Mouse (Mus musculus): ENCODE measurements around the gene Zfp128.
"Not testable (repeated sequence)": the region's sequence is repeated elsewhere in the genome, so short reads cannot be mapped to it uniquely, and the experiment has no call there.

Gene Zfp128

DNA sequence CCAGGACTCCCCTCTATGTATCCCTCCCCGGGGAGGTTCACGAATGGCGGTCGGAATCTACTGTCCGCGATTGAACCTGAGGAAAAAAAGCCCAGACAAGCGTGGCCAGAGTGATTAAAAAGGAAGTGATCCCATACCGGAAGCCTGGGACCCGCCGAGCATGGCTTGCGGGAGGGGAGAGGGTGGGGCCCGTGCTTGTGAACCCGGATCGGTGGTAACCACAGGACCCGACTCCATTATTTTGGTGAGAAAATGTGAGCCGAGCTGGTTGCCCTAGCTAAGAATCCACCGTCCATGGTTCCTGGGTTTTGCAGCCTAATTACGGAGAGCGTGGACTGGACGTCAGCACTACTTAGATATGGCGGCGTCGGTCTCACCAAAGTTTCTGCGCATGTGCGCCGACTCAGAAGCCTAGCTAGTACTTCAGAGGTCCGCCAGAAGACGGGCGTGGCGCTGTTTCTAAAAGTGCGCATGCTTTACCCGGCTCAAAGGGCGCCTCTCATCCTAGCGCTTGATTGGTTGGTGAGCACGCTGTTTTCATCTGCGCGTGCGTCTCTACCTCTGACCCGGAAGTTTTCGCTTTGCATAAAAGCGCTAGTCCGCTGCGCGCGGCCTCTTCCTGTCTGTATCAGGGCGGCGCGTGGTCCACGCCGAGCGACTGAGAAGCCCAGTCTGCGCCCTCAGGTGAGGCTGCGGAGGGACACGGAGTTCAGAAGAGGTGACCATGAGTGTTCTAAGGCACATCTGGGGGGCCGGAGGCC is 40.9 kb downstream of the Zfp128 start, which contains the start of gene Rps5:
Rps5 (plus strand) TSS at position 586 of the 761 bp plus-strand sequence.
- DNase-seq (ENCODE audit: low read depth, low spot score), result peak; percentile 98

DNA sequence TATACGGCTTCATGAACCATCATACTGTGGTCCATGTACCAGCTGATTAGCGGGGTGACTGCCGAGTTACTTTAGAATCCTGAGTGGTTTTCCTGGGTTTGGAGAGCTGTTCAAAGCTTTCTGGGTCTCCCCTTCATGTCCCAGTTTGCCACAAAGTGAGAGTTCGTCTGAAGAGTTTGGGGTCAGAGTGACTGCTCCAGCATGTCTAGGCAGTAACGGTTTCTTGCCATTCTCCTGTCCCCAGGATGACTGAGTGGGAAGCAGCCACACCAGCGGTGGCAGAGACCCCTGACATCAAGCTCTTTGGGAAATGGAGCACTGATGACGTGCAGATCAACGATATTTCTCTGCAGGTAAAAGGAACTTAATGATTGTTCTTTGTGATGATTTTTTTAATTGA is 41.8 kb downstream of the Zfp128 start:
- no peak for DNase-seq (ENCODE audit: low read depth, low spot score)

DNA sequence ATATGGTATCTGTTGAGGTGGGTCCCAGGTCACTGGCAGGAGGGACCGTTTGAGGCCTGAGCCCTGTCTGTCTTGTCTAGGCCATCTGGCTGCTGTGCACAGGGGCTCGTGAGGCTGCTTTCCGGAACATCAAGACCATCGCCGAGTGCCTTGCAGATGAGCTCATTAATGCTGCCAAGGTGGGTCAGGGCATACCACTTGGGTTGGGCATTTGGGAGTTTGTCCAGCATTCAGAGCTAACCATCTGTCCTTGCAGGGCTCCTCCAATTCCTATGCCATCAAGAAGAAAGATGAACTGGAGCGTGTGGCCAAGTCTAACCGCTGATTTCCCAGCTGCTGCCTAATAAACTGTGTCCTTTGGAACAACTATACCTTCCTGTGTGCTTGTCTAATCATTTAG is 45.3 kb downstream of the Zfp128 start:
- DNase-seq (ENCODE audit: low read depth, low spot score), result no peak

DNA sequence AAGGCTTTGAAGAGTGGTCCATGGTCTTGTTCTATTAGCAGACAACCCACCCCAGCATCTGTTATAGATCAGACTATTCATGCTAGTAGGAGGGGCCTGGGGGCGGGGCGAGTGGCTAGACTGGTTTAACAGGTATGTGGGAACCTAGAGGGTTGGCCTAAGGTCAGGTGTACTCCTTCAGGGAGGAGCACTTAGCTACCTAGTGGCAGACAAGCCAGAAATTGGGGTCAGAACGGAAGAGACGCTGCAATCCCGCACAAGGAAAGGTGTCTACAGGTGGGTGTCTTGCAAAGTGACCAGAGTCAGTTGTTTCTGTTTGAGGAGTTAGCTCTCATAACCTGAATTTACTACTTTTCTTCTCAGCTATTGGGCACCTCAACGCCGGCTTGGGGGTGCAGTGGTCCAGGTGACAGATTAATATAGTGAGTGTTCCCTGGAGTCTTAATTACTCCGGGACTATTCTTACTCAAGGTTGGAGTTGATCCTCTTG is 46.3 kb downstream of the Zfp128 start, which contains the start of gene Rnf225:
Rnf225 (plus strand) TSS at position 226 of the 490 bp plus-strand sequence.
- DNase-seq (ENCODE audit: low read depth, low spot score), result no peak

DNA sequence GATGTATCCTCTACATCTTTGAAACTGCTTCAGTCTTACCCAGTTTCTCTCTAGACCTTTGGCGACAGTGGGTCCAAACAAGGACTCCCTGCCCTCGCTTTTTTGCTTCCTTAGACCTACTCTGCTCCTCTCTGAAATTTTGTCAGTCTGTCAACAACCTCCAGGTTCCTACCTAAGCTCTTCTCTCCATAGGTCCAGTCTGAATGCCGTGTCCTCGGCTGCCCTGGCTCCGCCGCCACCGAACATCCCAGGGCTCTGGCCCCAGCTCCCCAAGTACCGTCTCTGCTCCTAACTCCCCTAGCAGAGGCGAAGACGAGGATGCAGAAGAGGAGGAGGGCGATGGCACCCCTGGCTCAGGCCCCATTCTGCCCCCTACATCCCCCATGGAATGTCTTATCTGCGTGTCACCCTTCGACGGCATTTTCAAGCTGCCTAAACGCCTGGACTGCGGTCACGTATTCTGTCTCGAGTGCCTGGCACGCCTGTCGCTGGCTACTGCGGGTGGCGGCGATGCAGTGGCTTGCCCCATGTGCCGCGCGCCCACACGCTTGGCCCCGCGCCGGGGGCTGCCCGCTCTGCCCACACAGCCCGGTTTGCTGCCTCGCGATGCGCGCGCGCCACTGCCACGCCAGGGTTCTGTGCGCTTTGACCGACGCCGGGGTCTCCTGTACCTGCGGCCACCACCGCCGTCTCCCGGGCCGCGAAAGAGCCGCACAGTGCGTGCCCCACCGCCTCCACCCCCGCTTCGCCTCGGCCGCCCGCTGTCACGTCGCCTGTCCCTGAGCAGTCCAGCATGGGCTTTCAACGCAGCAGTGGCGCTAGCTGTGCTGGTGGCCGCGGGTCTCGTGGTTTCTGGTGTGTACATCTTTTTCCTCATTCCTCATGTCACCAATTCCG is 47.0 kb downstream of the Zfp128 start:
- no peak for DNase-seq (ENCODE audit: low read depth, low spot score)

DNA sequence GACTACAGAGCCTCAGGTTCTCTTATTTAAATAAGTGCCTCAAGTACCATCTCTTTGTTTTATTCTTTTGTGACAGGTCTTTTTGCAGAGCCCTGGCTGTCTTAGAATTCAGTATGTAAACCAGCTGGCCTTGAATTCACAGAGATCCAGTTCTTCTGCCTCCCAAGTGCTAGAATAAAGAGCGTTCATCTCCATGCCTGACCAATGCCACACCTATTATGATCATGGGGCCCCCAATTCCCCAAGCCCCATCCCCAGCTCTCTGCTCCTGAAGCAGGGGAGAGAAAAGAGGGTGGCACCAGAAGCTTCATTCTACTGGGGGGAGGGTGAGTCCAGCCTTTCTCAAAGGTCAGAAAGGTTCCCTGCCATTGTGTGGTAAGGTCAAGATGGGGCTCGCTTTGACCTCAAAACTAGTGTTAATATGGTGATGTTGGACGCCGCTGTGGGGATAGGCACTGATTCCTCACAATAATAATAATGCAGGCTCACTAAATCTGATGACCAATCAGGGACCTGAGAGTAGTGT is 52.7 kb downstream of the Zfp128 start:
- DNase-seq (ENCODE audit: low read depth, low spot score), result no peak

DNA sequence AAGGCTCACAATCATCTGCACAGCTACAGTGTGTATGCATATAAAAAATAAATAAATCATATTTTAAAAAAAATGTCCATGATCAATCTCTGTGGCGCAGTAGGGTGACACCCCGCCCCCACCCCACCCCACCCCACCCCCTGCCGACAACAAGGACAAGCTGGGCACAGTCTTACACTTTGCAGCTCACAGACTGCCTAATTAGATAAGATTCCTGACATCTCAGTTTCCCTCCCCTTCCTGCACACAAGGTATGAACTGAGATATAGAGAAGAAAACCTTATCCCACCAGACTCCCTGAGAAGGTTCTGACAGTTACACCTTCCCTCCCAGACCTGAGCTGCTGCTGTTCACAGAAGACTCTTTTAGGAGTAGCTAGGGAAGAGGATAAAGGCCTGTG is 53.8 kb downstream of the Zfp128 start:
- DNase-seq (ENCODE audit: low read depth, low spot score), result no peak

DNA sequence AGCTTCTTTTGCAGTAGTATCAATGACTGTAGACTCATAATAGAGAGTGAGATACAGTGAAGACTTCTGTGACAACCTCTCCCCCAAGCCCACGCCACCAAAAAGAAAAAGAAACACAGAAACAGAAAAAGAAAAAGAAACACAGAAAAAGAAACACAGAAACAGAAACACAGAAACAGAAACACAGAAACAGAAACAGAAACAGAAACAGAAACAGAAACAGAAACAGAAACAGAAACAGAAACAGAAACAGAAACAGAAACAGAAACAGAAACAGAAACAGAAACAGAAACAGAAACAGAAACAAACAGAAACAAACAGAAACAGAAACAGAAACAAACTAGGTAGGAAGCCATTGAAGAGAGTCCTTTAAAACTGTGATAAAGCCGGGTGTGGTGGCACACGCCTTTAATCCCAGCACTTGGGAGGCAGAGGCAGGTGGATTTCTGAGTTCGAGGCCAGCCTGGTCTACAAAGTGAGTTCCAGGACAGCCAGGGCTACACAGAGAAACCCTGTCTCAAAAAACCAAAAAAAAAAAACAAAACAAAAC is 56.4 kb downstream of the Zfp128 start:
- not testable (repeated sequence) for DNase-seq (ENCODE audit: low read depth, low spot score)

DNA sequence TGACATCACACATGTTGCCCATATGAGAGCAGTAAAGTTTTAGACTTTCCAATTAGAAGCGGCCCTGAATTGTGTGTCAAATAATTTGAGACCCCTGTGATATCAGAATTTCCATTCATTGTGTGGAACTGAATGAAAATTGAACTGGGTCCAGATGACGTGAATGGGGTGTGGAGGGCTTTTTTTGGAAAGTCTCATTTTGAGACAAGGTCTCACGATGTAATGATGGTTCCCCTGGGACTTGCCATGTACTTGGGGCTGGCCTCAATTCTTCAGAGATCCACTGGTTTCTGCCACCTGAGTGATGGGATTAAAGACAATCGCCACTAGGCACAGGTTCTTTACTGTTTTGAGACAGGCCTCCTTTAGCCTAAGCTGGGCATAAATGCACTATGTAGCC is 59.6 kb downstream of the Zfp128 start:
- DNase-seq (ENCODE audit: low read depth, low spot score), result no peak
